8 mouse cellular contexts compared by ENCODE assay signal in the genomic region with DNA sequence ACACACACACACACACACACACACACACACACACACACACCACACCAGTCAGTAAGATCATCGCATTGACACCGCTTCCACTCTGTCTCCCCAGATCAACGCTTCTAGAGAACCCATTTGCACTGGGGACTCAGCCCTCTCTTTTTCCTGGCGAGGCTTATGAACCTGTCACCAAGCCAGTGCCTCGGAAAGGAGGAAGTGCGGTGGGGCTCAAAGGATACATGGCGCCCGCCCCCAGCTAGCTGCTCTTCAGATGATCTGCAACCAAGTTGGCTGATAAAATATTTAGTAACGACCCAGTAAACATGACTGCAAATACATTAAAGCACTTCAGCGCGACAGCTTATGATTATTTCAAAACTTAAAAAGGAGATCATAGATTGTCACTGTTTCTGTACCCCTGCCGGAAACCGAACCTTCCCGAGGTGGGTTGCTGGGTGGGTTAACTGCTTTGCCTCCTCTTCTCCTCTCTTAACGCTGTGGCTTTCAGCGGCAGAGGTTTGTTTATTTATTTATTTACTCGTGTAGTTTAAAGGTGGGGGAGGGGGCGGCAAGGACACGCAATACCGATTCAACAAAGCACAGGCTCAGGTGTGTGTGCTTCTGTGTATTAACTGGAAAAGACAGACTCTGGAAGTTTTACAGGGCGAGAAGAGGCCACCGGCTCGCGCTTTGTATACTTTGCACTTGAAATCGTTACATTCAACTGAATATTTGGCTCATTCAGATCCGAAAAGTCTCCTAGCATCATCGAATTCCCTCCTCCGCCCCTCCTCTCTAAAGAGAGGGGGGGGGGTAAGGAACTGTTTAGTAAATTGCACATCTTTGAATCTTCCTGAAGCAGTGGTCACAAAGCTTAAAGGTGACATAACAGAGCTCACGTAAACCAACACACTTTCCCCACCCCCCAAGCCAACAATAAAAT. TPM values are rescaled to one million over a fixed set of nuclear protein-coding genes. Genes with fewer than 3 reads are reported as not detected.
DNase-seq lines count a peak whose midpoint lies in the region; ATAC-seq lines count a peak whose summit lies in the region.

No protein-coding gene starts in this region.

- DNase-seq in frontal cortex, postnatal 25 days (ENCODE audit: low spot score in 2 of 2) = no peak
- DNase-seq in ovary, postnatal 36 days (ENCODE audit: low spot score) = peak; percentile 4
- DNase-seq in ovary, adult 18-20 months (ENCODE audit: low spot score) = no peak
- DNase-seq in urinary bladder, adult 18-20 months (ENCODE audit: low spot score in 2 of 2) = no peak

- ATAC-seq in frontal cortex, adult (ENCODE audit: low TSS enrichment) = peak; percentile 31
- peak; percentile 76 to 80 for ATAC-seq in hematopoietic stem cell, adult 5-6 weeks (replicated peaks in 1 of 2; ENCODE audit: insufficient read depth in 1 of 2, low FRiP score in 2 of 2, low TSS enrichment in 1 of 2, low read depth in 1 of 2, poor library complexity in 2 of 2, severe bottlenecking in 2 of 2)
- ATAC-seq in megakaryocyte, adult 5-6 weeks (ENCODE audit: poor library complexity, severe bottlenecking) = peak; percentile 47
- no peak for ATAC-seq in erythroblast, adult 5-6 weeks (replicated peaks; ENCODE audit: low FRiP score, poor library complexity, severe bottlenecking)

RNA-seq across cellular contexts. Expression of gene Tbr1, which starts 1.0 kb away (rescaled TPM):
- total RNA-seq in hematopoietic stem cell, adult 5-6 weeks (2017) = 0.69 and 1.1 TPM in 2 replicates
- total RNA-seq in megakaryocyte, adult 5-6 weeks (2015) = 0.05 and 0.09 TPM in 2 replicates
- not detected in 2 replicates for total RNA-seq in megakaryocyte, adult 5-6 weeks (2017)
- not detected in 2 replicates for total RNA-seq in erythroblast, adult 5-6 weeks (2015; ENCODE audit: low replicate concordance)
- not detected in 2 replicates for total RNA-seq in erythroblast, adult 5-6 weeks (2017; ENCODE audit: low replicate concordance)
